Mouse (Mus musculus): ENCODE measurements around the gene Neb. TPM values are rescaled to one million over a fixed set of nuclear protein-coding genes. Genes with fewer than 3 reads are reported as not detected.

Gene Neb
- polyA plus RNA-seq, 1 experiment from 2014 or later = 0.99 TPM

GRCm38 (mm10) chr2:52421197-52421596 is 42.9 kb upstream of the Neb start:
- Histone ChIP-seq H3K27me3 (ENCODE audit: control insufficient read depth, insufficient read depth, low read length) (no peaks in the 10 kb centered on the region), H3K27ac (ENCODE audit: low read depth, low read length) (no peak overlapping the region), H3K4me2 (replicated peaks; ENCODE audit: low read depth, low read length) (no peak overlapping the region), H3K4me3 (ENCODE audit: low read length) (no peak overlapping the region), H3K4me1 (ENCODE audit: control insufficient read depth, insufficient read depth, low read length) (peaks cover 21% of the 10 kb centered on the region), H3K36me3 (ENCODE audit: control insufficient read depth, insufficient read depth, low read length) (no peaks in the 10 kb centered on the region; the same call in 1 of the 2 replicates), H3K9me3 (ENCODE audit: control insufficient read depth, low read length) (no peaks in the 10 kb centered on the region), H3K9ac (ENCODE audit: low read depth, low read length) (peak overlapping the region; percentile 28; the same call in 1 of the 2 replicates)
- 50% methylated on average over 6 of the region's 6 CpGs for WGBS
- ATAC-seq (ENCODE audit: low FRiP score, low TSS enrichment) = no peak

DNA sequence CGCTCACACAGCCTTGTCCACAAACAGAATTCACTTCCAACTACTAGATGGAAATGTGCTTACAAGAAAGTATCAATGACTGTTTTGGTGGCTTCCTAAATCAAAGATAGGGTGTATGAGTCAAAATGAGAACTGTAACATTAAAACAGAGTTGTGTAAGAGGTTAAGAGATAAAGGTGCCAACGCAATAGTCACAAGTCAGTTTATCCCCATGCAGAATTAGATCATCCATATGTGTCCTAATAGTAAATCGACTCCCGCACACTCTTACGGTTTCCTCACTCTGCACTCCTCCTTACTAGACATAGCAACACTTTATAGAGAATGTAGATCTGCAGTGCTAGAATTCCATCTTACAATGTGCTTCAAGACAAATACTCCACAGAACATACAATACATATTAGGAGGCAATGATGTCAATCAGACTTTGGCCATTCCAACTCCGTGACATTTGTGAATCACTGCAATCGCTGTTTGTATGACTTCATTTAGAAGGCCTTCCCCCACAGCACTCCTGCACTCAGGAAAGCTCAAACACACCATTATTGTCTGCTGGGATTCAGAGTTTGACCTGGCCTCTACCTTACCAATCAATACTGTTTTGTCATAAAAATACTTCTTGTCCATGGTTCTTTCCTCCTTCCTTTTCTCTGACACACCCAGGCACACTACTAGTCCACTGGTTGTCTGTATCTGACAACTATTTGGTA is 41.9 kb upstream of the Neb start:
- H3K27me3 ChIP-seq (ENCODE audit: control insufficient read depth, insufficient read depth, low read length) = no peaks in the 10 kb centered on the region
- H3K27ac ChIP-seq (ENCODE audit: low read depth, low read length) = no peak overlapping the region
- peaks cover 21% of the 10 kb centered on the region for H3K4me1 ChIP-seq (ENCODE audit: control insufficient read depth, insufficient read depth, low read length)
- no peak overlapping the region for H3K4me2 ChIP-seq (replicated peaks; ENCODE audit: low read depth, low read length)
- peaks cover 4% of the 10 kb centered on the region; the same call in 1 of the 2 replicates for H3K9me3 ChIP-seq (ENCODE audit: control insufficient read depth, low read length)
- no peak overlapping the region for H3K4me3 ChIP-seq (ENCODE audit: low read length)
- no peak for ATAC-seq (ENCODE audit: low FRiP score, low TSS enrichment)
- peaks cover 10% of the 10 kb centered on the region for H3K36me3 ChIP-seq (ENCODE audit: control insufficient read depth, insufficient read depth, low read length)
- WGBS = 90% methylated on average over 7 of the region's 7 CpGs
- no peak overlapping the region for H3K9ac ChIP-seq (ENCODE audit: low read depth, low read length)

DNA sequence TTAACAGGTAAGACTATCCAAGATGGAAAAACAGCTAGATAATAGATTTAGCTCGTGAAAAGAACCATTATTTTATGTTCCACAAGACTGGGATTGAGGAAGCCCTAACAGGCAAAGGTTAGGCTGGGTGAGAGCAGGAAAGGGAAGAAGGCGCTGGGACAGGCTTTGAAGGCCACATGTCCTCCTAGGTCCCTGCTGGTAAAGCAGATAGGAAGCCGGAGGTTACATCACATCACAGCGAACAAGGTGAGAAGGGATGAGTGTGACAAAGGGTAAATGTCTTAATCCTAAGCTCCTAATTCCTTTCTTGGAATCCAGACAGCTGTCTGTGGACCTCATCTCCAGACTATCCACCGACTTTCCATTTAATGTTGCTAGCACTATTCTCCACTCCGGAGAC is 41.0 kb upstream of the Neb start:
- Histone ChIP-seq H3K4me1 (ENCODE audit: control insufficient read depth, insufficient read depth, low read length) (peaks cover 21% of the 10 kb centered on the region), H3K4me2 (replicated peaks; ENCODE audit: low read depth, low read length) (no peak overlapping the region), H3K9me3 (ENCODE audit: control insufficient read depth, low read length) (peaks cover 4% of the 10 kb centered on the region; the same call in 1 of the 2 replicates), H3K9ac (ENCODE audit: low read depth, low read length) (no peak overlapping the region), H3K36me3 (ENCODE audit: control insufficient read depth, insufficient read depth, low read length) (peaks cover 10% of the 10 kb centered on the region), H3K4me3 (ENCODE audit: low read length) (no peak overlapping the region), H3K27me3 (ENCODE audit: control insufficient read depth, insufficient read depth, low read length) (no peaks in the 10 kb centered on the region), H3K27ac (ENCODE audit: low read depth, low read length) (no peak overlapping the region)
- no peak for ATAC-seq (ENCODE audit: low FRiP score, low TSS enrichment)
- 80% methylated on average over 6 of the region's 6 CpGs for WGBS

DNA sequence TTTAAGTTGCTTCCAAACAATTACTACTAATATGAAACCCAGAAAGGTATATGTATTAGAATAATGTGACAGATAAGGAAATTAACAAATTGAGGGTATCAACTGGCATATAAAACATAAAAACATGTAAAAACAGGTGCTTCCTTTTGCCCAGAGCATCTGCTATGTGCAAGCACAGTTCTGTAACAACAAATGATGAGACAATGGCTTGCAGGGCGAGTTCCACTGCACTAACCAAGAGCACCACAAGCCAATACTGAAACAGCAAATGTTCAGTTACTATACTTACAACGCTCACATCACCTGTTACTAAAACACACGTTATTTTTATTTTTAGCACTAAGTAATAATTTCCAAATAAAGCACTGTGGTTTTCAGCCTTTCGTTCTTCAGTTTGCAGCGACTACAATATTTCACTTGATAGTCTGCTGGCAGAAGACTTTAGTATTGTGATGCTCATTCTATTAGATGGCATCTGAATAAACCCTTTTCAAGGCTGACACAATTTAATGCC is 34.3 kb upstream of the Neb start:
- ATAC-seq (ENCODE audit: low FRiP score, low TSS enrichment) = no peak
- H3K36me3 ChIP-seq (ENCODE audit: control insufficient read depth, insufficient read depth, low read length) = peaks cover 57% of the 10 kb centered on the region

GRCm38 (mm10) chr2:52406480-52406879 is 28.2 kb upstream of the Neb start:
- ATAC-seq (ENCODE audit: low FRiP score, low TSS enrichment) = no peak
- H3K9me3 ChIP-seq (ENCODE audit: control insufficient read depth, low read length) = peaks cover 22% of the 10 kb centered on the region
- H3K36me3 ChIP-seq (ENCODE audit: control insufficient read depth, insufficient read depth, low read length) = peaks cover 70% of the 10 kb centered on the region
- 93% methylated on average over 1 of the region's 1 CpGs for WGBS
- H3K27ac ChIP-seq (ENCODE audit: low read depth, low read length) = no peak overlapping the region
- H3K9ac ChIP-seq (ENCODE audit: low read depth, low read length) = no peak overlapping the region
- H3K27me3 ChIP-seq (ENCODE audit: control insufficient read depth, insufficient read depth, low read length) = no peaks in the 10 kb centered on the region
- no peak overlapping the region for H3K4me3 ChIP-seq (ENCODE audit: low read length)
- no peaks in the 10 kb centered on the region for H3K4me1 ChIP-seq (ENCODE audit: control insufficient read depth, insufficient read depth, low read length)
- no peak overlapping the region for H3K4me2 ChIP-seq (replicated peaks; ENCODE audit: low read depth, low read length)

More for the DNA sequence above, 34.3 kb upstream of the Neb start:
- no peak overlapping the region for H3K9ac ChIP-seq (ENCODE audit: low read depth, low read length)
- H3K4me3 ChIP-seq (ENCODE audit: low read length) = no peak overlapping the region
- peaks cover 30% of the 10 kb centered on the region for H3K9me3 ChIP-seq (ENCODE audit: control insufficient read depth, low read length)
- no peaks in the 10 kb centered on the region for H3K27me3 ChIP-seq (ENCODE audit: control insufficient read depth, insufficient read depth, low read length)
- no peak overlapping the region for H3K27ac ChIP-seq (ENCODE audit: low read depth, low read length)
- H3K4me1 ChIP-seq (ENCODE audit: control insufficient read depth, insufficient read depth, low read length) = no peaks in the 10 kb centered on the region
- WGBS = 96% methylated on average over 5 of the region's 5 CpGs
- H3K4me2 ChIP-seq (replicated peaks; ENCODE audit: low read depth, low read length) = no peak overlapping the region

- peaks cover 64% of the 10 kb centered on the region for H3K36me3 ChIP-seq (ENCODE audit: control insufficient read depth, insufficient read depth, low read length)
- H3K4me2 ChIP-seq (replicated peaks; ENCODE audit: low read depth, low read length) = no peak overlapping the region
- H3K4me1 ChIP-seq (ENCODE audit: control insufficient read depth, insufficient read depth, low read length) = no peaks in the 10 kb centered on the region
- H3K9ac ChIP-seq (ENCODE audit: low read depth, low read length) = no peak overlapping the region
- no peak overlapping the region for H3K4me3 ChIP-seq (ENCODE audit: low read length)
- H3K27me3 ChIP-seq (ENCODE audit: control insufficient read depth, insufficient read depth, low read length) = no peaks in the 10 kb centered on the region
- 93% methylated on average over 5 of the region's 5 CpGs for WGBS
- H3K9me3 ChIP-seq (ENCODE audit: control insufficient read depth, low read length) = peaks cover 10% of the 10 kb centered on the region
- H3K27ac ChIP-seq (ENCODE audit: low read depth, low read length) = no peak overlapping the region
- ATAC-seq (ENCODE audit: low FRiP score, low TSS enrichment) = no peak
Observed at GRCm38 (mm10) chr2:52405238-52405637, 27.0 kb upstream of the Neb start.

- no peaks in the 10 kb centered on the region for H3K9me3 ChIP-seq (ENCODE audit: control insufficient read depth, low read length)
- H3K27ac ChIP-seq (ENCODE audit: low read depth, low read length) = no peak overlapping the region
- ATAC-seq (ENCODE audit: low FRiP score, low TSS enrichment) = no peak
- H3K9ac ChIP-seq (ENCODE audit: low read depth, low read length) = no peak overlapping the region
- 89% methylated on average over 5 of the region's 5 CpGs for WGBS
- H3K36me3 ChIP-seq (ENCODE audit: control insufficient read depth, insufficient read depth, low read length) = peaks cover 1% of the 10 kb centered on the region; the same call in 1 of the 2 replicates
- H3K4me3 ChIP-seq (ENCODE audit: low read length) = no peak overlapping the region
- H3K4me1 ChIP-seq (ENCODE audit: control insufficient read depth, insufficient read depth, low read length) = no peaks in the 10 kb centered on the region
- no peak overlapping the region for H3K4me2 ChIP-seq (replicated peaks; ENCODE audit: low read depth, low read length)
- H3K27me3 ChIP-seq (ENCODE audit: control insufficient read depth, insufficient read depth, low read length) = no peaks in the 10 kb centered on the region
Observed at GRCm38 (mm10) chr2:52394529-52394928, 16.3 kb upstream of the Neb start.

DNA sequence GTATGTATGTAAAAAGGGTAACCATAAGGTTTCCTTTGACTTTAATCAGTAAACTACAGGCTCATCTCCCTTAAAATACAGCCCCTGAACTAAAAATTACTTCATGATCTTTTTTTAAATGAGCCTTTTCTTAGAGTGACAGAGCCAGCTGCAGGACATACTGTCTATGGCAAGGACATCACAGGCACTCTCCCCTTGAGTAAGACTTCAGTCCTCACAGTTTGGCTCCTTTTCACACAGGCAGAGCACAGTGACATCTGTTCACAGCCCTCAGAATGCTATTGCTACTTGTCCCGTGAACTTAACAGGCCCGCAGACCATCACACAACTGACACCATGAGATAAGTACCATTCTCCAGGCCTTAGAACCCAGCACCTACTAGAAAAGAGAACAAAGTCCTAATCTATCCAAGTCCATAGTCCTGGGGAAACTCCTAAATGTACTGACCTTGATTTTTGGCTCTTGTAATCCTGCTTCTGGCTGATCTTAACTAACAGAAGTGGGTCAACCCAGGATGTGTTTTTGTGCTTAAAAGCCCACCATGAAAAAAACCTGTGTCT is 12.2 kb upstream of the Neb start:
- Histone ChIP-seq H3K9me3 (ENCODE audit: control insufficient read depth, low read length) (no peaks in the 10 kb centered on the region), H3K4me2 (replicated peaks; ENCODE audit: low read depth, low read length) (no peak overlapping the region), H3K27ac (ENCODE audit: low read depth, low read length) (no peak overlapping the region), H3K4me1 (ENCODE audit: control insufficient read depth, insufficient read depth, low read length) (no peaks in the 10 kb centered on the region), H3K9ac (ENCODE audit: low read depth, low read length) (no peak overlapping the region), H3K36me3 (ENCODE audit: control insufficient read depth, insufficient read depth, low read length) (no peaks in the 10 kb centered on the region), H3K4me3 (ENCODE audit: low read length) (no peak overlapping the region), H3K27me3 (ENCODE audit: control insufficient read depth, insufficient read depth, low read length) (no peaks in the 10 kb centered on the region)
- 55% methylated on average over 2 of the region's 2 CpGs for WGBS
- ATAC-seq (ENCODE audit: low FRiP score, low TSS enrichment) = no peak

GRCm38 (mm10) chr2:52389975-52390374 is 11.7 kb upstream of the Neb start:
- WGBS = 69% methylated on average over 3 of the region's 3 CpGs

More at GRCm38 (mm10) chr2:52389975-52390374, 11.7 kb upstream of the Neb start:
- no peak for ATAC-seq (ENCODE audit: low FRiP score, low TSS enrichment)
- Histone ChIP-seq H3K9me3 (ENCODE audit: control insufficient read depth, low read length) (no peaks in the 10 kb centered on the region), H3K4me3 (ENCODE audit: low read length) (no peak overlapping the region), H3K27me3 (ENCODE audit: control insufficient read depth, insufficient read depth, low read length) (no peaks in the 10 kb centered on the region), H3K36me3 (ENCODE audit: control insufficient read depth, insufficient read depth, low read length) (no peaks in the 10 kb centered on the region), H3K9ac (ENCODE audit: low read depth, low read length) (no peak overlapping the region), H3K27ac (ENCODE audit: low read depth, low read length) (no peak overlapping the region), H3K4me2 (replicated peaks; ENCODE audit: low read depth, low read length) (no peak overlapping the region), H3K4me1 (ENCODE audit: control insufficient read depth, insufficient read depth, low read length) (no peaks in the 10 kb centered on the region)
